Mouse (Mus musculus): ENCODE measurements around the gene Tmem129.

DNA sequence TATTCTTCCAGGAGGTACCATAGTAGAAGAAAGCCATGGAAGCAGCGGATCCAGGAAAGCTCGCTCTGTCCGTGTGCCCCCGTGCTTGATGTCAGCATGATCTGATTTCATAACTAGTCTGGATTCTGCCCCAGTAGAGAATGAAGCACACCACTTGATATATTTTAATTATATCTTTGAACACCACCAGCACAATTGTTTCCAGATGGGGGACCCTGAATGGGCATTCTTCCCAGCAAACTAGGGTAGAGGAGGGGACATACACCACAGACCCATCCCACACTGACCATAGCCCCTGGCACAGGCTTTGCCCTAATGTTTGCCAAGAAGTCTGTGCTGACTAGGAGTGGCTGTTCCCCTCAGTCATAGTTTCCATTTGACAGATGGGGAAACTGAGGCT, 26.7 kb upstream of the Tmem129 start:
- no peak for TF ChIP-seq GATA1 (IDR thresholded peaks at IDR 0.05; ENCODE audit: low read length)
- TF ChIP-seq TAL1 (IDR thresholded peaks at IDR 0.05; ENCODE audit: low read length), result no peak

Data from erythroblast, embryonic 14.5 days (primary cell).